Mouse (Mus musculus): ENCODE results near the gene Gm28053.

Gene Gm28053

GRCm38 (mm10) chr6:48745490-48745889 lies 27.1 kb downstream of the Gm28053 start:
- TF ChIP-seq GATA4 (IDR thresholded peaks at IDR 0.05; ENCODE audit: insufficient replicate concordance, low read length), result no peak

GRCm38 (mm10) chr6:48745959-48746889 lies 27.8 kb downstream of the Gm28053 start, which contains the start of gene Gimap5:
Gene Gimap5 (plus strand): TSS chr6:48746197.
- TF ChIP-seq GATA4 (IDR thresholded peaks at IDR 0.05; ENCODE audit: insufficient replicate concordance, low read length), result no peak

- peak; percentile 20; the same call in 1 of the 2 replicates for TF ChIP-seq GATA4 (IDR thresholded peaks at IDR 0.05; ENCODE audit: insufficient replicate concordance, low read length)
Measured at GRCm38 (mm10) chr6:48747091-48747966, 28.9 kb downstream of the Gm28053 start.

GRCm38 (mm10) chr6:48763567-48764270 lies 45.3 kb downstream of the Gm28053 start:
- no peak for TF ChIP-seq GATA4 (IDR thresholded peaks at IDR 0.05; ENCODE audit: insufficient replicate concordance, low read length)

- no peak for TF ChIP-seq GATA4 (IDR thresholded peaks at IDR 0.05; ENCODE audit: insufficient replicate concordance, low read length)
Measured at GRCm38 (mm10) chr6:48764496-48764895, 46.1 kb downstream of the Gm28053 start.

- no peak for TF ChIP-seq GATA4 (IDR thresholded peaks at IDR 0.05; ENCODE audit: insufficient replicate concordance, low read length)
Measured at GRCm38 (mm10) chr6:48768178-48768869, 49.9 kb downstream of the Gm28053 start.

GRCm38 (mm10) chr6:48768933-48769332 lies 50.5 kb downstream of the Gm28053 start:
- TF ChIP-seq GATA4 (IDR thresholded peaks at IDR 0.05; ENCODE audit: insufficient replicate concordance, low read length), result no peak

- no peak for TF ChIP-seq GATA4 (IDR thresholded peaks at IDR 0.05; ENCODE audit: insufficient replicate concordance, low read length)
Measured at GRCm38 (mm10) chr6:48770696-48771095, 52.3 kb downstream of the Gm28053 start, which contains the start of gene Gimap3. Gene Gimap3 (minus strand): TSS chr6:48770851.

- TF ChIP-seq GATA4 (IDR thresholded peaks at IDR 0.05; ENCODE audit: insufficient replicate concordance, low read length), result no peak
Measured at GRCm38 (mm10) chr6:48772030-48772429, 53.6 kb downstream of the Gm28053 start.

GRCm38 (mm10) chr6:48784406-48784805 lies 66.0 kb downstream of the Gm28053 start:
- no peak for TF ChIP-seq GATA4 (IDR thresholded peaks at IDR 0.05; ENCODE audit: insufficient replicate concordance, low read length)

GRCm38 (mm10) chr6:48785189-48785588 lies 66.8 kb downstream of the Gm28053 start:
- peak; percentile 68; the same call in 1 of the 2 replicates for TF ChIP-seq GATA4 (IDR thresholded peaks at IDR 0.05; ENCODE audit: insufficient replicate concordance, low read length)

GRCm38 (mm10) chr6:48785601-48786000 lies 67.2 kb downstream of the Gm28053 start:
- peak; percentile 53; the same call in 1 of the 2 replicates for TF ChIP-seq GATA4 (IDR thresholded peaks at IDR 0.05; ENCODE audit: insufficient replicate concordance, low read length)

- TF ChIP-seq GATA4 (IDR thresholded peaks at IDR 0.05; ENCODE audit: insufficient replicate concordance, low read length), result no peak
Measured at GRCm38 (mm10) chr6:48787867-48788266, 69.5 kb downstream of the Gm28053 start.

GRCm38 (mm10) chr6:48801897-48802296 lies 83.5 kb downstream of the Gm28053 start:
- TF ChIP-seq GATA4 (IDR thresholded peaks at IDR 0.05; ENCODE audit: insufficient replicate concordance, low read length), result no peak

Measured in liver, adult (tissue).